Mouse (Mus musculus) CD4-positive, CD25-positive, alpha-beta regulatory T cell (primary cell): Measurements from ENCODE around the gene Cenpe. TPM values are rescaled to one million over a fixed set of nuclear protein-coding genes. Genes with fewer than 3 reads are reported as not detected.

ENCODE experiments used
- polyA plus RNA-seq: library from polyadenylated mRNA; unstranded; fragments of 100-300 nt; shearing (Covaris generic); gene quantifications from one replicate; pipeline ENCODE4 v1.2.1, GENCODE M21; 2017

Cenpe gene
- polyA plus RNA-seq, result 1.3 TPM

GRCm38 (mm10) chr3:135211805-135212657, at the start of gene Cenpe:
Cenpe (plus strand) TSS chr3:135212537.

GRCm38 (mm10) chr3:135280669-135281415, 68.5 kb downstream of the Cenpe start, which contains the start of gene Bdh2:
Bdh2 (plus strand) TSS chr3:135281221.

GRCm38 (mm10) chr3:135307411-135308259, 95.3 kb downstream of the Cenpe start, which contains the start of gene Slc9b2:
Slc9b2 (plus strand) TSS chr3:135307700.

Other genes with a start within 250 kb of the Cenpe start
- 0.38 TPM for gene Bdh2, start 68.7 kb downstream of the Cenpe start, polyA plus RNA-seq
- gene Slc9b2, start 95.2 kb downstream of the Cenpe start, polyA plus RNA-seq, result 12.3 TPM
- gene Slc9b1, start 135.5 kb downstream of the Cenpe start, polyA plus RNA-seq, result 0.67 TPM
- 76.5 TPM for gene Cisd2, start 211.4 kb downstream of the Cenpe start, polyA plus RNA-seq
- 660 TPM for gene Ube2d3, start 225.6 kb downstream of the Cenpe start, polyA plus RNA-seq